Mouse (Mus musculus) heart, postnatal 0 days (tissue): ENCODE results near the gene Endov. TPM values are rescaled to one million over a fixed set of nuclear protein-coding genes. Genes with fewer than 3 reads are reported as not detected.

ENCODE experiments used
- ATAC-seq: fragments of 200-750 bp; cut with Nextera tagmentation; 2 replicates; pipeline ENCODE4 v1.8.0; 2017; ENCODE audit warnings: low read depth, moderate number of reproducible peaks, moderate library complexity; ENCODE audit not compliant: insufficient read depth
- DNase-seq: peaks from one replicate; pipeline ENCODE4 v3.0.0-alpha.2; 2016; ENCODE audit warnings: low spot score
- H3K27ac ChIP-seq: fragments of 300-500 bp; sonication (generic); 2 replicates; pipeline ENCODE4 v1.5.1; 2014; ENCODE audit warnings: low read depth, mild to moderate bottlenecking
- H3K27me3 ChIP-seq: fragments of 300-500 bp; sonication (generic); 2 replicates; pipeline ENCODE4 v1.6.1; 2014; ENCODE audit warnings: low read length, mixed read lengths; ENCODE audit not compliant: control insufficient read depth, insufficient read depth
- H3K36me3 ChIP-seq: fragments of 300-500 bp; sonication (generic); replicated peaks from 2 replicates; pipeline ENCODE4 v1.6.1; 2014; ENCODE audit warnings: low read length, mixed read lengths; ENCODE audit not compliant: control insufficient read depth, insufficient read depth
- H3K4me1 ChIP-seq: fragments of 300-500 bp; sonication (generic); 2 replicates; pipeline ENCODE4 v1.6.1; 2014; ENCODE audit warnings: antibody characterized with exemption; ENCODE audit not compliant: control insufficient read depth, insufficient read depth
- H3K4me2 ChIP-seq: fragments of 300-500 bp; sonication (generic); 2 replicates; pipeline ENCODE4 v1.6.1; 2014; ENCODE audit warnings: low read depth, mild to moderate bottlenecking, low read length, moderate library complexity
- H3K4me3 ChIP-seq: fragments of 300-500 bp; sonication (generic); 2 replicates; pipeline ENCODE4 v1.5.1; 2014; ENCODE audit warnings: low read depth, low read length
- H3K9ac ChIP-seq: fragments of 300-500 bp; sonication (generic); replicated peaks from 2 replicates; pipeline ENCODE4 v1.6.1; 2014; ENCODE audit warnings: low read depth, low read length, mixed read lengths
- H3K9me3 ChIP-seq: fragments of 300-500 bp; sonication (generic); replicated peaks from 2 replicates; pipeline ENCODE4 v1.6.1; 2016; ENCODE audit warnings: low read length; ENCODE audit not compliant: control insufficient read depth
- CTCF ChIP-seq: IDR thresholded peaks from 2 replicates; pipeline ENCODE4 v1.5.1; 2016; ENCODE audit warnings: antibody characterized with exemption, control low read depth, low read depth
- EP300 ChIP-seq: IDR thresholded peaks from 2 replicates; pipeline ENCODE4 v1.6.1; 2016; ENCODE audit warnings: antibody characterized with exemption, low read depth
- WGBS: fragments of 180-500 bp; shearing (Covaris S2); extraction: QIAGEN DNeasy Blood & Tissue Kit; methylation state at CpG from one replicate; pipeline ENCODE4 v1.1.7; 2014; 5-methylcytosine and 5-hydroxymethylcytosine counted together
- polyA plus RNA-seq: library from polyadenylated mRNA; unstranded; fragments of >200 nt; fragmentation: Nextera tagmentation; extraction: Ambion mirVana; gene quantifications from 2 replicates; pipeline ENCODE4 v1.2.1, GENCODE M21; 2015
- total RNA-seq: library from RNA; depleted of rRNA; stranded (reverse); fragments of >200 nt; gene quantifications from 2 replicates; pipeline ENCODE4 v1.2.3, GENCODE M21; 2014; ENCODE audit warnings: low replicate concordance

The Endov gene
- total and polyA plus RNA-seq, 2 experiments from 2014 or later: 7.4 to 15.0 TPM

GRCm38 (mm10) chr11:119552301-119552700, 61.2 kb downstream of the Endov start:
- Histone ChIP-seq H3K4me1 (peaks cover 18% of the 10 kb centered on the region), H3K36me3 (no peaks in the 10 kb centered on the region), H3K9me3 (no peaks in the 10 kb centered on the region), H3K4me2 (no peak overlapping the region), H3K9ac (no peak overlapping the region), H3K4me3 (no peak overlapping the region), H3K27me3 (peaks cover 70% of the 10 kb centered on the region), H3K27ac (no peak overlapping the region)
- no peak for DNase-seq
- TF ChIP-seq EP300 (no peak), CTCF (no peak)
- 53% methylated on average over 1 of the region's 1 CpGs for WGBS
- peak; percentile 19; the same call in 1 of the 2 replicates for ATAC-seq

- ATAC-seq: no peak
- TF ChIP-seq EP300 (no peak), CTCF (no peak)
- DNase-seq: no peak
- Histone ChIP-seq H3K27ac (no peak overlapping the region), H3K4me1 (peaks cover 10% of the 10 kb centered on the region; the same call in 1 of the 2 replicates), H3K9me3 (no peaks in the 10 kb centered on the region), H3K9ac (no peak overlapping the region), H3K4me3 (no peak overlapping the region), H3K27me3 (peaks cover 67% of the 10 kb centered on the region), H3K36me3 (no peaks in the 10 kb centered on the region), H3K4me2 (no peak overlapping the region)
- 49% methylated on average over 9 of the region's 9 CpGs for whole genome bisulfite sequencing
These were observed 62.0 kb downstream of the Endov start for GRCm38 (mm10) chr11:119552902-119553802.

- WGBS: 72% methylated on average over 7 of the region's 7 CpGs
- Histone ChIP-seq H3K4me3 (no peak overlapping the region), H3K9ac (no peak overlapping the region), H3K36me3 (no peaks in the 10 kb centered on the region), H3K27me3 (peaks cover 51% of the 10 kb centered on the region), H3K4me2 (no peak overlapping the region), H3K9me3 (no peaks in the 10 kb centered on the region), H3K4me1 (no peaks in the 10 kb centered on the region), H3K27ac (no peak overlapping the region)
- TF ChIP-seq CTCF (no peak), EP300 (no peak)
- no peak for ATAC-seq
- DNase-seq: no peak
These were observed 63.6 kb downstream of the Endov start for GRCm38 (mm10) chr11:119554706-119555105.

GRCm38 (mm10) chr11:119555170-119555569, 64.0 kb downstream of the Endov start:
- Histone ChIP-seq H3K9ac (no peak overlapping the region), H3K27me3 (peaks cover 47% of the 10 kb centered on the region), H3K4me1 (no peaks in the 10 kb centered on the region), H3K4me2 (no peak overlapping the region), H3K9me3 (no peaks in the 10 kb centered on the region), H3K36me3 (no peaks in the 10 kb centered on the region), H3K27ac (no peak overlapping the region), H3K4me3 (no peak overlapping the region)
- 73% methylated on average over 7 of the region's 7 CpGs for WGBS
- no peak for ATAC-seq
- TF ChIP-seq EP300 (no peak), CTCF (no peak)
- no peak for DNase-seq

- H3K27me3 ChIP-seq: peaks cover 32% of the 10 kb centered on the region
- WGBS: 47% methylated on average over 17 of the region's 17 CpGs
- ATAC-seq (no peak; the same call in 1 of the 2 replicates), DNase-seq (no peak)
- H3K4me3 ChIP-seq: no peak overlapping the region
- H3K9ac ChIP-seq: no peak overlapping the region
- TF ChIP-seq CTCF (no peak), EP300 (no peak)
- no peak overlapping the region for H3K27ac ChIP-seq
- H3K4me2 ChIP-seq: no peak overlapping the region
- H3K9me3 ChIP-seq: no peaks in the 10 kb centered on the region
- H3K4me1 ChIP-seq: no peaks in the 10 kb centered on the region
- H3K36me3 ChIP-seq: no peaks in the 10 kb centered on the region
These were observed 67.1 kb downstream of the Endov start for GRCm38 (mm10) chr11:119557940-119558869.
